Mouse (Mus musculus): ENCODE results near the gene Rsph1. TPM values are rescaled to one million over a fixed set of nuclear protein-coding genes. Genes with fewer than 3 reads are reported as not detected.
"Not testable (repeated sequence)": the region's sequence is repeated elsewhere in the genome, so short reads cannot be mapped to it uniquely, and the experiment has no call there.

Gene Rsph1
- polyA plus RNA-seq, 1 experiment from 2014 or later: 4.3 TPM

DNA sequence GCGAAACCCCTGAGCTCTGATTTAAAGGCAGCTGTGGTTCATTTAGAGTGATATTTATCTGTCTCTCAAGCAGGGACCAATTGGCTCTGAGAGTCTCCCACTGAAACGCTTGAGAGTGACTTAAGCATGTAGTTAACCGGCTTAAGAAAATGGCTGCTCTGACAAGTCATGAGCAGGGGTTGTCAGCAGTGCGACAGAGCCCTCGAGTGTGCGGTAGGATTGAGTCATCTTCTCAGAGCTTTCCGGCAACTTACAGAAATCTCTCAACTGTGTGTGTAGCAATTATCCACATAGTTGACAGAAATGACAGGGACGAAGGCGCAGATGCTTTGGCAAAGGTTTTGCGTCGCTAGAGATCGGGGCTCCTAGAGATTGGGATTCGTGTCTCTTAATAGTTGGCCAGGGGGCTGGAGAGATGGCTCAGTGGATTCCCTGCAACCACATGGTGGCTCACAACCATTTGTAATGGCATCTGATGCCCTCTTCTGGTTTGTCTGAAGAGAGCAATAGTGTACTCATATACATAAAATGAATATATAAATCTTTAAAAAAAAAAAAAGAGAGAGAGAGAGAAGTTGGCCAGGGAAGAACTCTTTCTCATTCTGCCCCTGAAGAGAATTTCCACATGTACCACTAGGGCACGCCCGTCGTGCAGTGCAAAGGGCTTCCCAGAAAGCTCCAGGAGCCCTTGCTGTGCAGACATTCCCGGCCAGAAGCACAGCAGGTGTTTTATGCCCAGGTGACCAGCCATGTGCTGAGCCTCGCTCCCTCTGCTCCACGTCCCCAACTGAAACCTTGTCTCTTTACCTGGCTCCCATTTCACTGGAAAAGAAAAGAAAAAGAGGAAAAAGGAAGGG, 4.9 kb upstream of the Rsph1 start:
- WGBS: 47% methylated on average over 19 of the region's 19 CpGs
- H3K27ac ChIP-seq: peak overlapping the region; percentile 67

DNA sequence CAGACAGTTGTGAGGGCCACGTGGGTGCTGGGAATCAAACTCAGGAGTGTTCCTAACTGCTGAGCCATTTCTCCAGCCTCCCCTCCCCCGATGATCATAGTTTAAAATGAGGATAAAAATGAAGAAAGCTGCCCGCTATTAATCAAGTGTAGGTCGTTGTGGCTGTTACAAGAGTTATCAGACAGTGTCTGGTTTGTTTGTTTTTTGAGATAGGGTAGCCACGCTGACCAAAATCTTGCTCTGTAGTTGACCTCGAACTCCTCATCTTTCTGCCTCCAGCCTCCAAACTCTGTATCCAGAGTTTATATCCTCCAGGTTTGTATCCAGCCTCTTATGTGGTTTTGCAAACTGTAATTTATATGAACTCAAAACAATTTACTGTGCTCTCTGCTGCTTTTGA, 3.1 kb upstream of the Rsph1 start:
- Histone ChIP-seq H3K9me3 (no peaks in the 10 kb centered on the region), H3K27me3 (ENCODE audit: poor library complexity, severe bottlenecking) (peaks cover 8% of the 10 kb centered on the region), H3K4me1 (peaks cover 41% of the 10 kb centered on the region), H3K36me3 (replicated peaks) (no peaks in the 10 kb centered on the region), H3K4me3 (no peak overlapping the region), H3K27ac (no peak overlapping the region)
- 85% methylated on average over 6 of the region's 6 CpGs for WGBS
- DNase-seq (ENCODE audit: extremely low spot score, low spot score): no peak

More for the DNA sequence above, 4.9 kb upstream of the Rsph1 start:
- DNase-seq (ENCODE audit: extremely low spot score, low spot score): no peak
- Histone ChIP-seq H3K36me3 (replicated peaks) (no peaks in the 10 kb centered on the region), H3K4me1 (peaks cover 33% of the 10 kb centered on the region), H3K4me3 (peak overlapping the region; percentile 26; the same call in 1 of the 2 replicates), H3K27me3 (ENCODE audit: poor library complexity, severe bottlenecking) (no peaks in the 10 kb centered on the region), H3K9me3 (no peaks in the 10 kb centered on the region)

DNA sequence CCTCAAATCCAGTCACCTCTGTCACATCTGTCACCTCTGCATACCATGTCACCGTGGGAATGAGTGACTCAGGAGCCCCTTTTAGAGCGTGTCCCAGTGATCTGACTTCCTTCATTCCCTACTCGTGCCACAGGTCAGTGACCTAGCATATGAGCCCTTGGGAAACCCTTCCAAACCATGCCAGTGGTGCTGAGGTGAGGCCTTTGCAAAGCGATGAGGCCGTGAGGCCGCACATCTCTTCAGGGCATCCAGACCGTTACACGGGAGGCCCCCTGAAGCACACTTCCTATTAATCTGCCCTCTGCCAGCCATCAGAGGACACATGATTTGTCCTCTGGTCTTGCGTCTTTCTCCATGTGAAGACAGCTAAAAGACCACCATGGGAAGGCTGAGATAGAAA, 2.4 kb upstream of the Rsph1 start:
- no peak for DNase-seq (ENCODE audit: extremely low spot score, low spot score)
- H3K36me3 ChIP-seq (replicated peaks): no peaks in the 10 kb centered on the region
- H3K4me3 ChIP-seq: no peak overlapping the region
- WGBS: 90% methylated on average over 9 of the region's 9 CpGs
- H3K27me3 ChIP-seq (ENCODE audit: poor library complexity, severe bottlenecking): peaks cover 8% of the 10 kb centered on the region
- no peaks in the 10 kb centered on the region for H3K9me3 ChIP-seq
- H3K27ac ChIP-seq: no peak overlapping the region
- H3K4me1 ChIP-seq: peaks cover 41% of the 10 kb centered on the region

DNA sequence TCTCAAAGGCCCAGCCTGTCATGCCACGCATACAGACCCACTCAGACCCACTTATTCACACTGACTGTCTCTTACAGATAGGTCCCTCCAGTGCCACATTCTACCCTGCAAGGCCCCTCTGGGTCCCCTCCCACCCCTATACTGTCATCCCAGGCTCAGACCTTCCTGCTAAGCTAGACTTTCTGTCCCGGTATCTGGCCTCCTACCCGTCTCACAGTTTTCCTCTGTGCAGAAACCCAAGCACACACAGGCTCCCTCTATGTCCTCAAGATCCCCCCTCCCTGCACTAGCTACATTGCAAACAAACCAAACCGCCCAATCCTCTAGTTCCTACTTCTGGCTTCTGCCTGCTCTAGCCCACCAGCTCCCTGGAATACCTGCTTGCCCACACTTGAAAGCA, 748 bp upstream of the Rsph1 start:
- Histone ChIP-seq H3K4me3 (peak overlapping the region; percentile 62; the same call in 1 of the 2 replicates), H3K27ac (no peak overlapping the region), H3K4me1 (peaks cover 36% of the 10 kb centered on the region), H3K27me3 (ENCODE audit: poor library complexity, severe bottlenecking) (peaks cover 8% of the 10 kb centered on the region), H3K9me3 (no peaks in the 10 kb centered on the region), H3K36me3 (replicated peaks) (no peaks in the 10 kb centered on the region)
- WGBS: 80% methylated on average over 4 of the region's 4 CpGs
- DNase-seq (ENCODE audit: extremely low spot score, low spot score): no peak

DNA sequence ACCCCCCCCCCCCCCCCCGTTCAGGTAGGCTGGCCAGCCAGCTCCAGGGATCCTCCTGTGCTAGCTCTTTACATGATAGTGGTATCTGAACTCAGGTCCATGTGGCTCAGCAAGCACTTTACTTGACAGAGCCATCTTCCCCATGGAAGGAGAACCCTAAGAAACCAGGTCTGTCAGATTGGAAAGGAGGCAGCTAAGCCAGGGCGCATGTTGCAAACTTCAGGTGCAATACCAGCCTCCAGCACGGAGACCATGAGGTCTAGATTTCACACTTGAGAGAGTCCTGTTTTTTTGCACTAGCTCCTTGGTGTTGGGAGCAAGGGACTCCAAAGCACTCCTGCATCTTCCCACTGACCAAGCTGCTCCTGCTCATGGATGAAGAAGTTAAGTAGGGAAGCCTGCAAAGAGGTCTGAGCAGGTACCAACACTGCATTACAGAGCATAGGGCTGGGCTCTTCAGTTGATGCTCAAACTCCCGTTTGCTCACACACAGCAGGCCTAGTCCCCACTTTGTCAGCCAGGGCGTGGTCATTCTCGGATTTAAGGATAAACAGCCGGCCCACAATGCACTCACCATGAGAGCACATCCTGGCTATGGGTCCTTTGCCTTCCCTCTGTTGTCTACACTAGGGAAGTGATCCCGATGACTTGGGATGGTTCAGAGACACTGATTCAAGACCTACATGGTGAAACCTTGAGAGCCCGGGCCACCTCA, 819 bp downstream of the Rsph1 start:
- H3K4me3 ChIP-seq: peak overlapping the region; percentile 62
- WGBS: 21% methylated on average over 9 of the region's 9 CpGs
- peaks cover 21% of the 10 kb centered on the region for H3K4me1 ChIP-seq
- no peak for DNase-seq (ENCODE audit: extremely low spot score, low spot score)
- H3K27me3 ChIP-seq (ENCODE audit: poor library complexity, severe bottlenecking): peaks cover 8% of the 10 kb centered on the region
- no peaks in the 10 kb centered on the region for H3K36me3 ChIP-seq (replicated peaks)
- H3K9me3 ChIP-seq: no peaks in the 10 kb centered on the region
- peak overlapping the region; percentile 77; the same call in 1 of the 2 replicates for H3K27ac ChIP-seq

DNA sequence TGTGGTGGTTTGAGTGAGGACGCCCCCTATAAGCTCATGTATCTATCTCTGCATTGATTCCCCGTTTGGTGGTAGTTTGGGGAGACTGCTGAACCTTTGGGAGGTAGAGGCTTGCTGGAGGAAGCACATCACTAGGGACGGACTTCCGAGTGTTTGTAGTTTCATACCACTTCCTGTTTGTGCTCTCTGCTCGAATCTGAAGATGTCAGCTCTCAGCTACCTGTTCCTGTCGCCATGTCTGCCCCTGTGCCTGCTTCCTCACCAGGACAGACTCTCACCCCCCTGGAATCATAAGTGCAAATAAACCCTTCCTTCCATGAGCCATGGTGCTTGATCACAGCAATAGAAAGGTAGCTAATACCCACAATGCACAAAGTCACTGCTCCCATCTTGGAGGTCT, 2.0 kb downstream of the Rsph1 start:
- H3K27ac ChIP-seq: no peak overlapping the region
- H3K4me1 ChIP-seq: peaks cover 30% of the 10 kb centered on the region
- no peak for DNase-seq (ENCODE audit: extremely low spot score, low spot score)
- no peaks in the 10 kb centered on the region for H3K9me3 ChIP-seq
- no peaks in the 10 kb centered on the region for H3K36me3 ChIP-seq (replicated peaks)
- no peak overlapping the region for H3K4me3 ChIP-seq
- H3K27me3 ChIP-seq (ENCODE audit: poor library complexity, severe bottlenecking): peaks cover 8% of the 10 kb centered on the region
- 79% methylated on average over 6 of the region's 6 CpGs for WGBS

DNA sequence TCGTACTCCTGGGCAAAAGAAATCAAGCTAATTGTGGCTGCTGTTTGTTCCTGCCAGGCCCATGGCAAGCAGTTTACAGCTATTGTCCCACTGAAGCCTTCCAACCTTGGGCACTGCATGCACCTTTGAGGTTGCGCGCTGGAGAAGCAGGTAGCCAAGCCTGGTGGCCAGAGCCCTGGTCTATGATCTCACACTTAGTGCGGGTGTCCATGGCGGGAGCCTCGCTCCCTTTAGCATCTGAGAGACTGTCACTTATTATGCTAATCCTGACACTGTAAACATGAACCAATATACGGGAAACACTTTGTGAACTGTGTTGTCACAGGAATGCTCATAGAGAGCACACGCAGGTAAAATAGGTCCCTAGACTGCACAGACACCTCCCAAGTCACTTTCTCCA, 3.6 kb downstream of the Rsph1 start:
- Histone ChIP-seq H3K4me3 (no peak overlapping the region), H3K27ac (no peak overlapping the region), H3K27me3 (ENCODE audit: poor library complexity, severe bottlenecking) (peaks cover 8% of the 10 kb centered on the region), H3K36me3 (replicated peaks) (no peaks in the 10 kb centered on the region), H3K4me1 (peaks cover 27% of the 10 kb centered on the region), H3K9me3 (no peaks in the 10 kb centered on the region)
- 92% methylated on average over 8 of the region's 8 CpGs for WGBS
- DNase-seq (ENCODE audit: extremely low spot score, low spot score): no peak

DNA sequence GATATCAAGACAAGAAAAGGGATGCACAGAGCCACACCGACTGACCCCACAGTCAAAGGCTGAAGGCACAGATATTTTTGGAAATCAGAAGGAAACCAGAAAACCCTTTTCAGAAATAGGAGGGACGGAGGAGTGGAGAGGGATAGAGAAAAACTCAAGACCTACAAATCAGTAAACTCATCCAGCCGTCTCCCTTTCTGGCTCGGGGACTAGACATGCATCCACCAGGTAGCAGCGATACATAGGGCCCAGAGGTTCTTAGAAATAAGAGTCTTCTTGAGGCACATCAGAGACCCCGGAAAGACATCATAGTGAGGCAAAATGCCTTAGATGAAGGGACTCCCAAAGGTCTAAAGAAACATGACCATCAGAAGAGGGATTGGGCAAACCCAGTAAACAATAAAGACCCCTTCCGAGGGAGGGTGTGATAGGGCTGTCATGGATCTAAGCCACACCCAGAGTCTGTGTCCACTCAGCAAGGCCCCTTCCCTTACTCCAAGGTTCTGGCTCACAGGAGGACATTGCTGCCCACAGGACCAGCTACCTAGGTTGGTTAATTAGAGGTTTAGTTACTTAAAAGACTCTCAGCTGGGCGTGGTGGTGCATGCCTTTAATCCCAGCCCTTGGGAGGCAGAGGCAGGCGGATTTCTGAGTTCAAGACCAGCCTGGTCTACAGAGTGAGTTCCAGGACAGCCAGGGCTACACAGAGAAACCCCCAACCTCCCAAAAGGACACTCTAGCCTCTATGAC, 4.6 kb downstream of the Rsph1 start:
- no peaks in the 10 kb centered on the region for H3K36me3 ChIP-seq (replicated peaks)
- peaks cover 8% of the 10 kb centered on the region for H3K27me3 ChIP-seq (ENCODE audit: poor library complexity, severe bottlenecking)
- H3K9me3 ChIP-seq: no peaks in the 10 kb centered on the region
- peaks cover 22% of the 10 kb centered on the region for H3K4me1 ChIP-seq
- WGBS: 89% methylated on average over 9 of the region's 9 CpGs
- H3K4me3 ChIP-seq: no peak overlapping the region
- DNase-seq (ENCODE audit: extremely low spot score, low spot score): no peak
- no peak overlapping the region for H3K27ac ChIP-seq

DNA sequence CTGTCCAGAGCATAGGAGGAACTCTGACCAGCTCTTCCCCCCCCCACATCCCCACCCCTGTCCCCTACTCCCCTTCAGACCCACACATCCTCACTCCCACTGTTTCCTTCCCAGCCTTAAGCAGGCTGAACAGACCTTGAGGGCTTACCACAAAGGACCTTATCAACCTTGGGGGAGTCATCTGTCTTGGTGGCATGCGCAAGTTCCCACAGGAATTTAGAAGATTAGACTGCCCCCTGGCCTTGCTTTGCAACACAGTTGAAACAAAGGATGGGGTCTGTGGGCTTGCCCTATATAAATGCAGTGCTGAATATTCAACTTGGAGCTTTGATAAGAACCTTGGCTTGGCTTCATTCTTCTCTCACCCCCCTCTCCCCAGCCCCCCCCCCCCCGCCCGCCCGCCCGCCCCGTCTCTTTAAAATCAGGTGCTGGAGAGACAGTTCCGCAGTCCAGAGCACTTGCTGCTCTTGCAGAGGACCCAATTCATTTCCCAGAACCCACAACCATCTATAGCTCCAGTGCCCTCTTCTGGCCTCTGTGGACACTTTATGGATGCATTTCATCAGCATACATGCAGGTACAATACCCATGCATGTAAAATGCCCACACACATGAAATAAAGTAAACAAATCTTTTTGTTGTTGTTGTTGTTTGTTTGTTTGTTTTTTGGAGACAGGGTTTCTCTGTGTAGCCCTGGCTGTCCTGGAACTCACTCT, 5.9 kb downstream of the Rsph1 start:
- H3K27ac ChIP-seq: no peak overlapping the region
- H3K36me3 ChIP-seq (replicated peaks): no peaks in the 10 kb centered on the region
- no peak for DNase-seq (ENCODE audit: extremely low spot score, low spot score)
- peaks cover 9% of the 10 kb centered on the region for H3K4me1 ChIP-seq
- H3K4me3 ChIP-seq: no peak overlapping the region
- H3K27me3 ChIP-seq (ENCODE audit: poor library complexity, severe bottlenecking): peaks cover 4% of the 10 kb centered on the region
- no peaks in the 10 kb centered on the region for H3K9me3 ChIP-seq
- WGBS: 73% methylated on average over 1 of the region's 7 CpGs

DNA sequence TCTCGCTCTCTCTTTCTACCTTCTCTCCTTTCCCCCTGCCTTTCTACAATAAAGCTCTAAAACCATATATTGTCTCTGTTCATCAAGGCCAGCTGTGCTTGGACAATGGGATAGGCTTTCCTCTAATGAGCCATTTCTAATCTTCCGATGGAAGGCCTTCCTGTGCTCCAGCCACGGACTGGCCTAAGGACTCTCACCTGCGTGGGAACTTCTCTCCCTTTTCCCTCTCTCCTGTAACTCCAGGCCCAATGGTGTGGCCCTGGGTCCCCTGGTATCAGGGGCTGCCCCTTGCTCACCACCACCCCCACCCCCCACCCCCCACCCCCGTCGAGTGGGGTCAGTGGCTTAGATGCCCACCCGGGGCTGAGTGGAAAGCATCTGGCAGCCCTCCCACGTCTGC, 6.4 kb downstream of the Rsph1 start:
- not testable (repeated sequence) for H3K4me1 ChIP-seq; H3K4me3 ChIP-seq; H3K9me3 ChIP-seq; DNase-seq (ENCODE audit: extremely low spot score, low spot score); H3K27ac ChIP-seq; H3K36me3 ChIP-seq (replicated peaks); H3K27me3 ChIP-seq (ENCODE audit: poor library complexity, severe bottlenecking)
- 85% methylated on average over 8 of the region's 8 CpGs for WGBS

DNA sequence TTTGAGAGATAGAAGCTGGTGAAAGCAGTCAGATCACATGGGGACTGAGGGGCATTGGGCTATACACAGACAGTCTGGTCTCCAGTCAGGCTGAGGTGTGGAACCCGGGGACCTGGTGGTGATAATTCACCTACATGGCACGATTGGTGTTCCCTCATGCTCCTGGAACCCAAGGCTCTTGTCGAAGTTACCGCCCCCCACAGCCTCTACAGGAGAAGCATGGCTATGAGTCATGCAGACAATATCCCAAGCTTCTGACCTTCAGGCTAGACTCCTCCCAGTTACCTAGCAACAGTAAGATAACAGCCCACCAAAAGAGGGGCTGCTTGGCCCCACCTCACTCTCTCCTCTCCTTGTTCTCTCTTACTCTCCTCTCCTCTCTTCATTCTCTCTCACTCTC, 6.9 kb downstream of the Rsph1 start:
- no peaks in the 10 kb centered on the region; the same call in 1 of the 2 replicates for H3K27me3 ChIP-seq (ENCODE audit: poor library complexity, severe bottlenecking)
- 91% methylated on average over 4 of the region's 4 CpGs for WGBS
- no peaks in the 10 kb centered on the region for H3K9me3 ChIP-seq
- no peak for DNase-seq (ENCODE audit: extremely low spot score, low spot score)
- no peak overlapping the region for H3K27ac ChIP-seq
- no peak overlapping the region for H3K4me3 ChIP-seq
- no peaks in the 10 kb centered on the region for H3K36me3 ChIP-seq (replicated peaks)
- H3K4me1 ChIP-seq: peaks cover 13% of the 10 kb centered on the region

DNA sequence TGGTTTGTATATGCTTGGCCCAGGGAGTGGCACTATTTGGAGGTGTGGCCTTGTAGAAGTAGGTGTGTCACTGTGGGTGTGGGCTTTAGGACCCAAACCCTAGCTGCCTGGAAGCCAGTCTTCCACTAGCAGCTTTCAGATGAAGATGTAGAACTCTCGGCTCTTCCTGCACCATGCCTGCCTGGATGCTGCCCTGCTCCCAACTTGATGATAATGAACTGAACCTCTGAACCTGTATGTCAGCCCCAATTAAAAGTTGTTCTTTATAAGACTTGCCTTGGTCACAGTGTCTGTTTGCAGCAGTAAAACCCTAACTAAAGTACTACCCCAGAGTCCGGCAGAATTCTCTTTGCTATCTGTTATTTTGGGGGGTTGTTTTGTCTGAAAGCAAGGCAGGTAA, 7.4 kb downstream of the Rsph1 start:
- no peak overlapping the region for H3K4me3 ChIP-seq
- DNase-seq (ENCODE audit: extremely low spot score, low spot score): no peak
- no peak overlapping the region for H3K27ac ChIP-seq
- WGBS: 86% methylated on average over 2 of the region's 2 CpGs
- no peaks in the 10 kb centered on the region; the same call in 1 of the 2 replicates for H3K27me3 ChIP-seq (ENCODE audit: poor library complexity, severe bottlenecking)
- H3K9me3 ChIP-seq: no peaks in the 10 kb centered on the region
- H3K36me3 ChIP-seq (replicated peaks): no peaks in the 10 kb centered on the region
- peaks cover 18% of the 10 kb centered on the region for H3K4me1 ChIP-seq
